Mouse (Mus musculus): ENCODE measurements around the gene Oma1. TPM values are rescaled to one million over a fixed set of nuclear protein-coding genes. Genes with fewer than 3 reads are reported as not detected.
A peak's percentile ranks its signal among the peaks of the same experiment; 100 is the strongest.

Gene Oma1
- total and polyA plus RNA-seq, 2 experiments = 14.2 to 16.6 TPM

GRCm38 (mm10) chr4:103358941-103359448 lies 45.4 kb downstream of the Oma1 start:
- no peak overlapping the region for H3K9ac ChIP-seq (ENCODE audit: low read depth, low read length)
- H3K79me2 ChIP-seq (ENCODE audit: control insufficient read depth, insufficient read depth, low read length) = no peaks in the 10 kb centered on the region
- no peaks in the 10 kb centered on the region for H3K4me1 ChIP-seq (ENCODE audit: control insufficient read depth, insufficient read depth, low read length)
- TF ChIP-seq POLR2A (IDR thresholded peaks at IDR 0.05; ENCODE audit: extremely low read depth, insufficient read depth, low read length) = no peak
- no peak overlapping the region for H3K27ac ChIP-seq (replicated peaks; ENCODE audit: insufficient read depth, low read depth, low read length)
- WGBS = 82% methylated on average over 9 of the region's 9 CpGs
- H3K27me3 ChIP-seq (ENCODE audit: control insufficient read depth, insufficient read depth, low read length) = no peaks in the 10 kb centered on the region
- peak; percentile 54 for DNase-seq (ENCODE audit: extremely low read depth, low read depth, low spot score)
- peaks cover 12% of the 10 kb centered on the region; the same call in 1 of the 2 replicates for H3K36me3 ChIP-seq (ENCODE audit: control insufficient read depth, insufficient read depth, low read length)
- H3K4me3 ChIP-seq (ENCODE audit: insufficient read depth, low read depth, low read length) = no peak overlapping the region

- no peaks in the 10 kb centered on the region for H3K36me3 ChIP-seq (ENCODE audit: control insufficient read depth, insufficient read depth, low read length)
- H3K4me1 ChIP-seq (ENCODE audit: control insufficient read depth, insufficient read depth, low read length) = peaks cover 9% of the 10 kb centered on the region
- H3K27ac ChIP-seq (replicated peaks; ENCODE audit: insufficient read depth, low read depth, low read length) = peak overlapping the region; percentile 37
- H3K9ac ChIP-seq (ENCODE audit: low read depth, low read length) = no peak overlapping the region
- H3K4me3 ChIP-seq (ENCODE audit: insufficient read depth, low read depth, low read length) = no peak overlapping the region
- no peaks in the 10 kb centered on the region for H3K27me3 ChIP-seq (ENCODE audit: control insufficient read depth, insufficient read depth, low read length)
- DNase-seq (ENCODE audit: extremely low read depth, low read depth, low spot score) = peak; percentile 91
- WGBS = 33% methylated on average over 5 of the region's 5 CpGs
- no peaks in the 10 kb centered on the region for H3K79me2 ChIP-seq (ENCODE audit: control insufficient read depth, insufficient read depth, low read length)
- TF ChIP-seq POLR2A (IDR thresholded peaks at IDR 0.05; ENCODE audit: extremely low read depth, insufficient read depth, low read length) = no peak
- no peak for TF ChIP-seq CTCF (IDR thresholded peaks at IDR 0.05; ENCODE audit: low read depth, low read length)
Observed at GRCm38 (mm10) chr4:103382171-103382570, 68.6 kb downstream of the Oma1 start.

- Histone ChIP-seq H3K27me3 (ENCODE audit: control insufficient read depth, insufficient read depth, low read length) (no peaks in the 10 kb centered on the region), H3K4me1 (ENCODE audit: control insufficient read depth, insufficient read depth, low read length) (peaks cover 9% of the 10 kb centered on the region), H3K79me2 (ENCODE audit: control insufficient read depth, insufficient read depth, low read length) (no peaks in the 10 kb centered on the region), H3K9ac (ENCODE audit: low read depth, low read length) (no peak overlapping the region), H3K4me3 (ENCODE audit: insufficient read depth, low read depth, low read length) (no peak overlapping the region), H3K36me3 (ENCODE audit: control insufficient read depth, insufficient read depth, low read length) (no peaks in the 10 kb centered on the region), H3K27ac (replicated peaks; ENCODE audit: insufficient read depth, low read depth, low read length) (no peak overlapping the region)
- no peak for TF ChIP-seq POLR2A (IDR thresholded peaks at IDR 0.05; ENCODE audit: extremely low read depth, insufficient read depth, low read length)
- no peak for TF ChIP-seq CTCF (IDR thresholded peaks at IDR 0.05; ENCODE audit: low read depth, low read length)
- peak; percentile 74 for DNase-seq (ENCODE audit: extremely low read depth, low read depth, low spot score)
- WGBS = 61% methylated on average over 4 of the region's 4 CpGs
Observed at GRCm38 (mm10) chr4:103385031-103385430, 71.4 kb downstream of the Oma1 start.

GRCm38 (mm10) chr4:103385835-103386787 lies 72.5 kb downstream of the Oma1 start:
- Histone ChIP-seq H3K9ac (ENCODE audit: low read depth, low read length) (no peak overlapping the region), H3K4me3 (ENCODE audit: insufficient read depth, low read depth, low read length) (no peak overlapping the region), H3K27me3 (ENCODE audit: control insufficient read depth, insufficient read depth, low read length) (no peaks in the 10 kb centered on the region), H3K36me3 (ENCODE audit: control insufficient read depth, insufficient read depth, low read length) (no peaks in the 10 kb centered on the region), H3K27ac (replicated peaks; ENCODE audit: insufficient read depth, low read depth, low read length) (peak overlapping the region; percentile 17), H3K79me2 (ENCODE audit: control insufficient read depth, insufficient read depth, low read length) (no peaks in the 10 kb centered on the region), H3K4me1 (ENCODE audit: control insufficient read depth, insufficient read depth, low read length) (peaks cover 9% of the 10 kb centered on the region)
- TF ChIP-seq CTCF (IDR thresholded peaks at IDR 0.05; ENCODE audit: low read depth, low read length) (no peak), POLR2A (IDR thresholded peaks at IDR 0.05; ENCODE audit: extremely low read depth, insufficient read depth, low read length) (no peak)
- DNase-seq (ENCODE audit: extremely low read depth, low read depth, low spot score) = peak; percentile 96
- WGBS = 22% methylated on average over 4 of the region's 4 CpGs

- DNase-seq (ENCODE audit: extremely low read depth, low read depth, low spot score) = no peak
- 64% methylated on average over 3 of the region's 3 CpGs for WGBS
- Histone ChIP-seq H3K79me2 (ENCODE audit: control insufficient read depth, insufficient read depth, low read length) (no peaks in the 10 kb centered on the region), H3K36me3 (ENCODE audit: control insufficient read depth, insufficient read depth, low read length) (no peaks in the 10 kb centered on the region), H3K27me3 (ENCODE audit: control insufficient read depth, insufficient read depth, low read length) (no peaks in the 10 kb centered on the region), H3K4me1 (ENCODE audit: control insufficient read depth, insufficient read depth, low read length) (peaks cover 6% of the 10 kb centered on the region), H3K9ac (ENCODE audit: low read depth, low read length) (no peak overlapping the region), H3K27ac (replicated peaks; ENCODE audit: insufficient read depth, low read depth, low read length) (no peak overlapping the region), H3K4me3 (ENCODE audit: insufficient read depth, low read depth, low read length) (no peak overlapping the region)
- TF ChIP-seq POLR2A (IDR thresholded peaks at IDR 0.05; ENCODE audit: extremely low read depth, insufficient read depth, low read length) (no peak), CTCF (IDR thresholded peaks at IDR 0.05; ENCODE audit: low read depth, low read length) (no peak)
Observed at GRCm38 (mm10) chr4:103387292-103387691, 73.7 kb downstream of the Oma1 start.
